ENCODE assay signal across 36 mouse cellular contexts in the genomic region with DNA sequence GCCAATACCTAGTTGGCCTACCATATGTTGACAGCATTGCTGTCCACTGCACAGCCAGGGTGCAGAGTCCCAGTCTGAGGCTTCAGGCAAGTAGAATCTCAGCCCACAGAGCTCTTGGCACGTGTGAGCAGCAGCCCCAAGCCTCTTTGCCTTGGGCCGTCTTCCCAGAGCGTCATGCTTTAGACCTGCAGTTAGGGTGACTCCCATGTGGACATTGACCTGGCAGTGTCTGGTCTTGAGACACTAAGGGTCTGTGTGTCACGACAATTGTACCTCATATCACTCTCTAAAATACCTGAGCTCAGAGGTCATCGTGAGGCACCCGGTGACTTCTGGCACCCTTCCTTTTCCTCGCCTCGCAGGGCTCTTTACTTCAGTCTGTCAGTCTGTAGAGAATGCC. TPM values are rescaled to one million over a fixed set of nuclear protein-coding genes. Genes with fewer than 3 reads are reported as not detected.
"Had no signal": no experiment of that assay in that cellular context is flagged by ENCODE, and none has a peak within 500 bp of the region (broad histone marks: within the 10 kb centered on the region; RNA-seq: fewer than 3 reads in every experiment).

No protein-coding gene starts in this region.

- H3K27ac ChIP-seq: heart, embryonic 10.5 days; heart, embryonic 13.5 days; heart, embryonic 15.5 days; hindbrain, embryonic 10.5 days; hindbrain, embryonic 12.5 days; hindbrain, embryonic 13.5 days; hindbrain, embryonic 14.5 days; hindbrain, embryonic 15.5 days; hindbrain, postnatal 0 days; kidney, embryonic 15.5 days; kidney, postnatal 0 days; layer of hippocampus, adult 2 months; left cerebral cortex, adult 2 months had no signal

- H3K4me3 ChIP-seq: heart, embryonic 10.5 days; heart, embryonic 12.5 days; heart, embryonic 13.5 days; heart, embryonic 15.5 days; hindbrain, embryonic 10.5 days; hindbrain, embryonic 12.5 days; hindbrain, embryonic 13.5 days; hindbrain, embryonic 15.5 days; kidney, embryonic 15.5 days; layer of hippocampus, adult 2 months; left cerebral cortex, adult 2 months had no signal

- H3K27me3 ChIP-seq: heart, embryonic 12.5 days; heart, embryonic 13.5 days; heart, embryonic 15.5 days; hindbrain, embryonic 12.5 days; hindbrain, embryonic 13.5 days; hindbrain, embryonic 15.5 days; kidney, embryonic 15.5 days had no signal

- H3K9ac ChIP-seq: heart, embryonic 12.5 days; heart, embryonic 13.5 days; heart, embryonic 15.5 days; hindbrain, embryonic 12.5 days; hindbrain, embryonic 13.5 days; hindbrain, embryonic 14.5 days; hindbrain, embryonic 15.5 days; kidney, embryonic 15.5 days had no signal

- ATAC-seq: hindbrain, embryonic 16.5 days; hindbrain, postnatal 0 days; inflammation-experienced regulatory T-cells, adult 6 months had no signal

- H3K4me1 ChIP-seq: hindbrain, embryonic 10.5 days; hindbrain, embryonic 12.5 days; hindbrain, embryonic 13.5 days; hindbrain, embryonic 15.5 days had no signal

- DNase-seq: heart, postnatal 10 days; heart, postnatal 14 days; heart, postnatal 36 days; heart, postnatal 4 days; kidney, adult 11 months; kidney, adult 18-20 months; kidney, adult 2 months; kidney, adult 8-10 months; kidney, adult 9 months; kidney, postnatal 10 days; kidney, postnatal 14 days; kidney, postnatal 25 days; kidney, postnatal 36 days; kidney, postnatal 4 days; layer of hippocampus, adult 9-11 months; layer of hippocampus, postnatal 36 days had no signal

- H3K9me3 ChIP-seq: heart, embryonic 10.5 days; heart, embryonic 12.5 days; heart, embryonic 13.5 days; heart, embryonic 15.5 days; hindbrain, embryonic 10.5 days; hindbrain, embryonic 12.5 days; hindbrain, embryonic 13.5 days; hindbrain, embryonic 15.5 days; kidney, embryonic 15.5 days had no signal

- H3K4me2 ChIP-seq: heart, embryonic 11.5 days; heart, embryonic 12.5 days; heart, embryonic 13.5 days; heart, embryonic 15.5 days; hindbrain, embryonic 12.5 days; hindbrain, embryonic 13.5 days; hindbrain, embryonic 14.5 days; hindbrain, embryonic 15.5 days; kidney, embryonic 15.5 days had no signal

RNA-seq across cellular contexts. Expression of gene C1qtnf9, which starts 8.8 kb away (rescaled TPM):
- total RNA-seq: hematopoietic stem cell, adult 5-6 weeks; hindbrain, postnatal 0 days had no signal
- polyA plus RNA-seq: heart, embryonic 11.5 days; hindbrain, embryonic 11.5 days; hindbrain, embryonic 14.5 days; kidney, embryonic 14.5 days had no signal
